In genomic region chr2:119250377-119250776, GRCm38 (mm10) we compare ENCODE assay signal across 12 mouse cellular contexts. TPM values are rescaled to one million over a fixed set of nuclear protein-coding genes. Genes with fewer than 3 reads are reported as not detected.
DNase-seq lines count a peak whose midpoint lies in the region; ATAC-seq and TF ChIP-seq lines count a peak whose summit lies in the region.
"Had no signal": no experiment of that assay in that cellular context is flagged by ENCODE, and none has a peak within 500 bp of the region (broad histone marks: within the 10 kb centered on the region; RNA-seq: fewer than 3 reads in every experiment).

No protein-coding gene starts in this region.

- H3K4me3 ChIP-seq in hindbrain, embryonic 14.5 days (replicated peaks; ENCODE audit: low read length) = no peak overlapping the region
- H3K4me3 ChIP-seq in hindbrain, embryonic 10.5 days = no peak overlapping the region
- no peak overlapping the region for H3K4me3 ChIP-seq in midbrain, embryonic 13.5 days (replicated peaks)
- H3K4me3 ChIP-seq in midbrain, postnatal 0 days (ENCODE audit: low read depth, low read length) = no peak overlapping the region
- no peak overlapping the region for H3K4me3 ChIP-seq in intestine, embryonic 16.5 days (ENCODE audit: low read length)

- no peak overlapping the region for H3K9ac ChIP-seq in hindbrain, embryonic 14.5 days
- H3K9ac ChIP-seq in midbrain, embryonic 13.5 days (replicated peaks) = no peak overlapping the region
- no peak overlapping the region for H3K9ac ChIP-seq in midbrain, postnatal 0 days (replicated peaks; ENCODE audit: low read length, poor library complexity, severe bottlenecking)
- H3K9ac ChIP-seq in intestine, embryonic 16.5 days (ENCODE audit: low read depth, low read length) = peak overlapping the region; percentile 1; the same call in 1 of the 2 replicates

- 59% methylated on average over 5 of the region's 5 CpGs for WGBS in hindbrain, embryonic 14.5 days
- WGBS in hindbrain, embryonic 10.5 days = 65% methylated on average over 5 of the region's 5 CpGs
- 65% methylated on average over 5 of the region's 5 CpGs for WGBS in midbrain, embryonic 13.5 days
- 72% methylated on average over 5 of the region's 5 CpGs for WGBS in midbrain, postnatal 0 days
- 58% methylated on average over 5 of the region's 5 CpGs for WGBS in intestine, embryonic 16.5 days

- ATAC-seq in hindbrain, embryonic 14.5 days (ENCODE audit: low FRiP score) = no peak
- ATAC-seq in midbrain, embryonic 13.5 days = 0 out of 2 replicates have a peak, but pooled peaks have one; percentile 36
- ATAC-seq in midbrain, postnatal 0 days (ENCODE audit: low FRiP score) = no peak
- peak; percentile 24 for ATAC-seq in intestine, embryonic 16.5 days

- H3K4me1 ChIP-seq in hindbrain, embryonic 14.5 days (replicated peaks; ENCODE audit: control insufficient read depth, insufficient read depth, low read length) = no peaks in the 10 kb centered on the region
- H3K4me1 ChIP-seq in hindbrain, embryonic 10.5 days (replicated peaks) = 0 out of 2 replicates have a peak, but pooled peaks cover 11% of the 10 kb centered on the region
- H3K4me1 ChIP-seq in midbrain, embryonic 13.5 days (replicated peaks) = 0 out of 2 replicates have a peak, but pooled peaks cover 4% of the 10 kb centered on the region
- no peaks in the 10 kb centered on the region for H3K4me1 ChIP-seq in midbrain, postnatal 0 days (ENCODE audit: insufficient read depth, low read length)
- H3K4me1 ChIP-seq in intestine, embryonic 16.5 days (ENCODE audit: control insufficient read depth, insufficient read depth, low read length) = peaks cover 22% of the 10 kb centered on the region

- no peak overlapping the region for H3K27ac ChIP-seq in hindbrain, embryonic 14.5 days
- no peak overlapping the region for H3K27ac ChIP-seq in hindbrain, embryonic 10.5 days
- H3K27ac ChIP-seq in midbrain, embryonic 13.5 days = no peak overlapping the region
- no peak overlapping the region for H3K27ac ChIP-seq in midbrain, postnatal 0 days (ENCODE audit: low read depth, low read length)
- peak overlapping the region; percentile 75; the same call in 1 of the 2 replicates for H3K27ac ChIP-seq in intestine, embryonic 16.5 days (ENCODE audit: low read length)

- H3K36me3 ChIP-seq in hindbrain, embryonic 14.5 days (replicated peaks; ENCODE audit: control insufficient read depth, insufficient read depth) = no peaks in the 10 kb centered on the region
- H3K36me3 ChIP-seq in hindbrain, embryonic 10.5 days = no peaks in the 10 kb centered on the region
- H3K36me3 ChIP-seq in midbrain, embryonic 13.5 days = no peaks in the 10 kb centered on the region
- H3K36me3 ChIP-seq in midbrain, postnatal 0 days (ENCODE audit: insufficient read depth, low read length) = no peaks in the 10 kb centered on the region
- no peaks in the 10 kb centered on the region for H3K36me3 ChIP-seq in intestine, embryonic 16.5 days (ENCODE audit: control insufficient read depth, insufficient read depth, low read length)

- H3K4me2 ChIP-seq in hindbrain, embryonic 14.5 days (replicated peaks) = peak overlapping the region; percentile 20; the same call in 1 of the 2 replicates
- no peak overlapping the region for H3K4me2 ChIP-seq in midbrain, embryonic 13.5 days (replicated peaks)
- no peak overlapping the region for H3K4me2 ChIP-seq in midbrain, postnatal 0 days (ENCODE audit: low read depth, low read length, poor library complexity, severe bottlenecking)
- H3K4me2 ChIP-seq in intestine, embryonic 16.5 days (ENCODE audit: low read depth, low read length) = 0 out of 2 replicates have a peak overlapping the region, but pooled peaks have one; percentile 35

- no peaks in the 10 kb centered on the region for H3K9me3 ChIP-seq in hindbrain, embryonic 14.5 days (ENCODE audit: control insufficient read depth, low read length)
- H3K9me3 ChIP-seq in hindbrain, embryonic 10.5 days = no peaks in the 10 kb centered on the region
- no peaks in the 10 kb centered on the region for H3K9me3 ChIP-seq in midbrain, embryonic 13.5 days
- H3K9me3 ChIP-seq in midbrain, postnatal 0 days (ENCODE audit: low read length) = no peaks in the 10 kb centered on the region
- no peaks in the 10 kb centered on the region for H3K9me3 ChIP-seq in intestine, embryonic 16.5 days (ENCODE audit: control insufficient read depth, low read length)

- no peak for DNase-seq in hindbrain, embryonic 14.5 days (ENCODE audit: low spot score)
- DNase-seq in hindbrain, embryonic 10.5 days (ENCODE audit: low spot score) = no peak
- DNase-seq in midbrain, postnatal 0 days (ENCODE audit: low spot score) = no peak
- no peak for DNase-seq in embryo, embryonic 10.5 days (ENCODE audit: low spot score)
- no peak for DNase-seq in thymus, adult 18-20 months

- TF ChIP-seq CTCF in midbrain, postnatal 0 days (IDR thresholded peaks at IDR 0.05) = no peak

- 0 out of 2 replicates have a peak, but pooled peaks cover under 1% of the 10 kb centered on the region for H3K27me3 ChIP-seq in hindbrain, embryonic 14.5 days (ENCODE audit: control insufficient read depth, insufficient read depth, low read length)
- peaks cover 21% of the 10 kb centered on the region for H3K27me3 ChIP-seq in hindbrain, embryonic 10.5 days (ENCODE audit: insufficient read depth, poor library complexity, severe bottlenecking)
- peaks cover 18% of the 10 kb centered on the region for H3K27me3 ChIP-seq in midbrain, embryonic 13.5 days
- H3K27me3 ChIP-seq in midbrain, postnatal 0 days (ENCODE audit: insufficient read depth, low read length) = peaks cover 4% of the 10 kb centered on the region; the same call in 1 of the 2 replicates
- H3K27me3 ChIP-seq in intestine, embryonic 16.5 days (replicated peaks; ENCODE audit: control insufficient read depth, insufficient read depth, low read length) = peaks cover 3% of the 10 kb centered on the region

RNA-seq across cellular contexts. Expression of gene Spint1, which starts 13.2 kb away (rescaled TPM):
- 0.78 and 0.90 TPM in 2 replicates for polyA plus RNA-seq in hindbrain, embryonic 14.5 days (2014; fragmentation: Nextera tagmentation; extraction: Ambion mirVana)
- 5.4 and 8.2 TPM in 2 replicates for polyA plus RNA-seq in hindbrain, embryonic 10.5 days (2016; fragmentation: Nextera tagmentation; extraction: Ambion mirVana)
- 0.34 and 0.48 TPM in 2 replicates for polyA plus RNA-seq in midbrain, embryonic 13.5 days (2015; fragmentation: Nextera tagmentation; extraction: Ambion mirVana)
- 1.3 and 1.9 TPM in 2 replicates for total RNA-seq in midbrain, postnatal 0 days (2014; rRNA removed)
- 0.93 and 1.1 TPM in 2 replicates for polyA plus RNA-seq in midbrain, postnatal 0 days (2015; fragmentation: Nextera tagmentation; extraction: Ambion mirVana)
- polyA plus RNA-seq in intestine, embryonic 16.5 days (2015; fragmentation: Nextera tagmentation; extraction: Ambion mirVana) = 114 and 132 TPM in 2 replicates
- total RNA-seq: heart, postnatal 25 days had no signal

RNA-seq across cellular contexts. Expression of gene Ppp1r14d, which starts 20.7 kb away (rescaled TPM):
- polyA plus RNA-seq in hindbrain, embryonic 14.5 days (2014; fragmentation: Nextera tagmentation; extraction: Ambion mirVana) = not detected in 2 replicates
- not detected in 2 replicates for polyA plus RNA-seq in hindbrain, embryonic 10.5 days (2016; fragmentation: Nextera tagmentation; extraction: Ambion mirVana)
- polyA plus RNA-seq in midbrain, embryonic 13.5 days (2015; fragmentation: Nextera tagmentation; extraction: Ambion mirVana) = not detected in 2 replicates
- not detected in 2 replicates for total RNA-seq in midbrain, postnatal 0 days (2014; rRNA removed)
- not detected in 2 replicates for polyA plus RNA-seq in midbrain, postnatal 0 days (2015; fragmentation: Nextera tagmentation; extraction: Ambion mirVana)
- polyA plus RNA-seq in intestine, embryonic 16.5 days (2015; fragmentation: Nextera tagmentation; extraction: Ambion mirVana) = 30.1 and 35.2 TPM in 2 replicates
- total RNA-seq: heart, postnatal 25 days; left cerebral cortex, adult 18-20 months had no signal
- polyA plus RNA-seq: cortical plate, adult 2 months; liver, embryonic 16.5 days; spleen, adult 2 months had no signal

RNA-seq across cellular contexts. Expression of gene Rhov, which starts 20.7 kb away (rescaled TPM):
- polyA plus RNA-seq in hindbrain, embryonic 14.5 days (2014; fragmentation: Nextera tagmentation; extraction: Ambion mirVana) = 20.9 and 26.9 TPM in 2 replicates
- polyA plus RNA-seq in hindbrain, embryonic 10.5 days (2016; fragmentation: Nextera tagmentation; extraction: Ambion mirVana) = 1.2 and 3.8 TPM in 2 replicates
- 15.1 and 15.5 TPM in 2 replicates for polyA plus RNA-seq in midbrain, embryonic 13.5 days (2015; fragmentation: Nextera tagmentation; extraction: Ambion mirVana)
- total RNA-seq in midbrain, postnatal 0 days (2014; rRNA removed) = 24.5 and 32.7 TPM in 2 replicates
- polyA plus RNA-seq in midbrain, postnatal 0 days (2015; fragmentation: Nextera tagmentation; extraction: Ambion mirVana) = 37.7 and 43.7 TPM in 2 replicates
- polyA plus RNA-seq in intestine, embryonic 16.5 days (2015; fragmentation: Nextera tagmentation; extraction: Ambion mirVana) = 3.9 and 4.1 TPM in 2 replicates
- total RNA-seq: heart, postnatal 25 days had no signal

RNA-seq across cellular contexts. Expression of gene Vps18, which starts 38.2 kb away (rescaled TPM):
- polyA plus RNA-seq in hindbrain, embryonic 14.5 days (2014; fragmentation: Nextera tagmentation; extraction: Ambion mirVana) = 19.3 and 19.7 TPM in 2 replicates
- polyA plus RNA-seq in hindbrain, embryonic 10.5 days (2016; fragmentation: Nextera tagmentation; extraction: Ambion mirVana) = 23.1 and 26.7 TPM in 2 replicates
- 26.0 and 26.3 TPM in 2 replicates for polyA plus RNA-seq in midbrain, embryonic 13.5 days (2015; fragmentation: Nextera tagmentation; extraction: Ambion mirVana)
- total RNA-seq in midbrain, postnatal 0 days (2014; rRNA removed) = 30.1 and 36.9 TPM in 2 replicates
- 21.4 and 21.6 TPM in 2 replicates for polyA plus RNA-seq in midbrain, postnatal 0 days (2015; fragmentation: Nextera tagmentation; extraction: Ambion mirVana)
- polyA plus RNA-seq in intestine, embryonic 16.5 days (2015; fragmentation: Nextera tagmentation; extraction: Ambion mirVana) = 25.5 and 29.6 TPM in 2 replicates

RNA-seq across cellular contexts. Expression of gene Dnajc17, which starts 41.8 kb away (rescaled TPM):
- polyA plus RNA-seq in hindbrain, embryonic 14.5 days (2014; fragmentation: Nextera tagmentation; extraction: Ambion mirVana) = 20.1 and 21.5 TPM in 2 replicates
- polyA plus RNA-seq in hindbrain, embryonic 10.5 days (2016; fragmentation: Nextera tagmentation; extraction: Ambion mirVana) = 22.9 and 24.9 TPM in 2 replicates
- polyA plus RNA-seq in midbrain, embryonic 13.5 days (2015; fragmentation: Nextera tagmentation; extraction: Ambion mirVana) = 24.0 and 24.3 TPM in 2 replicates
- total RNA-seq in midbrain, postnatal 0 days (2014; rRNA removed) = 22.1 and 24.5 TPM in 2 replicates
- polyA plus RNA-seq in midbrain, postnatal 0 days (2015; fragmentation: Nextera tagmentation; extraction: Ambion mirVana) = 24.5 and 25.9 TPM in 2 replicates
- polyA plus RNA-seq in intestine, embryonic 16.5 days (2015; fragmentation: Nextera tagmentation; extraction: Ambion mirVana) = 10.3 and 14.9 TPM in 2 replicates

Comparison
In these comparisons a context has a peak if more than half of its experiments do, and no peak if none do; other contexts are left out.
1. ATAC-seq: peak in midbrain, embryonic 13.5 days (single experiment) and intestine, embryonic 16.5 days (single experiment); none in hindbrain, embryonic 14.5 days (single experiment) and midbrain, postnatal 0 days (single experiment).
2. H3K4me2 ChIP-seq: peak in hindbrain, embryonic 14.5 days (single experiment) and intestine, embryonic 16.5 days (single experiment); none in midbrain, embryonic 13.5 days (single experiment) and midbrain, postnatal 0 days (single experiment).
3. RNA of gene Spint1, which starts 13.2 kb away (polyA plus RNA-seq): 114 to 132 TPM in intestine, embryonic 16.5 days; 5.4 to 8.2 TPM in hindbrain, embryonic 10.5 days, 0.93 to 1.1 TPM in midbrain, postnatal 0 days, 0.78 to 0.90 TPM in hindbrain, embryonic 14.5 days and 0.34 to 0.48 TPM in midbrain, embryonic 13.5 days; every median in the first group is over 10 times any median in the second.
4. RNA of gene Ppp1r14d, which starts 20.7 kb away (polyA plus RNA-seq): 30.1 to 35.2 TPM in intestine, embryonic 16.5 days; not detected in hindbrain, embryonic 14.5 days, not detected in hindbrain, embryonic 10.5 days, not detected in midbrain, embryonic 13.5 days and not detected in midbrain, postnatal 0 days; every median in the first group is over 10 times any median in the second.